Mouse (Mus musculus) CH12.LX (cell line): Measurements from ENCODE around the gene Adprh. TPM values are rescaled to one million over a fixed set of nuclear protein-coding genes. Genes with fewer than 3 reads are reported as not detected.

Experiments used
- DNase-seq: peaks from one replicate; pipeline ENCODE4 v3.0.0-alpha.2; 2013; ENCODE audit errors: extremely low read depth
- H3K27ac ChIP-seq: 2 replicates; pipeline ENCODE4 v1.5.1; 2012; ENCODE audit warnings: low read depth, mild to moderate bottlenecking, control low read depth, moderate library complexity; ENCODE audit not compliant: insufficient read depth
- H3K27me3 ChIP-seq: replicated peaks from 2 replicates; pipeline ENCODE3; 2012; ENCODE audit warnings: inconsistent platforms
- H3K36me3 ChIP-seq, 2 experiments: replicated peaks in 1 of 2; 2 replicates each; pipeline versions ENCODE3 to v1.6.1; 2012; ENCODE audit warnings: inconsistent platforms in 1 of 2, low read length in 1 of 2, mild to moderate bottlenecking in 1 of 2, mixed read lengths in 1 of 2, moderate library complexity in 1 of 2; ENCODE audit not compliant: control insufficient read depth in 1 of 2, insufficient read depth in 1 of 2
- H3K4me1 ChIP-seq, 2 experiments: 2 replicates each; pipeline ENCODE4 v1.6.1; 2012; ENCODE audit warnings: inconsistent platforms in 1 of 2, moderate library complexity in 1 of 2; ENCODE audit not compliant: insufficient read depth in 2 of 2, control insufficient read depth in 1 of 2
- H3K4me2 ChIP-seq: 2 replicates; pipeline ENCODE4 v1.6.1; 2012; ENCODE audit warnings: low read depth, mild to moderate bottlenecking, control low read depth; ENCODE audit not compliant: poor library complexity, insufficient read depth, severe bottlenecking
- H3K4me3 ChIP-seq, 3 experiments: fragments of 150-350 bp in 1 of 3; sonication (generic) in 1 of 3; replicated peaks in 1 of 3; 2 replicates each; pipeline versions ENCODE3 to v1.5.1; 2011 to 2012; ENCODE audit warnings: low read depth in 2 of 3, low read length in 2 of 3, mild to moderate bottlenecking in 2 of 3, moderate library complexity in 2 of 3, control low read depth in 1 of 3, improper control_type of control experiment in 1 of 3, inconsistent platforms in 1 of 3, mixed read lengths in 1 of 3; ENCODE audit not compliant: poor library complexity in 1 of 3
- H3K79me2 ChIP-seq: replicated peaks from 2 replicates; pipeline ENCODE4 v1.6.1; 2012; ENCODE audit warnings: mild to moderate bottlenecking, moderate library complexity; ENCODE audit not compliant: control insufficient read depth, poor library complexity, insufficient read depth, severe bottlenecking; ENCODE audit errors: extremely low read depth
- H3K9ac ChIP-seq: 2 replicates; pipeline ENCODE4 v1.6.1; 2012; ENCODE audit warnings: low read depth, mild to moderate bottlenecking, control low read depth, moderate library complexity; ENCODE audit not compliant: insufficient read depth
- H3K9me3 ChIP-seq: replicated peaks from 2 replicates; pipeline ENCODE3; 2012; ENCODE audit warnings: low read length, inconsistent platforms, mixed read lengths
- BHLHE40 ChIP-seq: IDR thresholded peaks from 2 replicates; pipeline ENCODE4 v1.6.1; 2011; ENCODE audit warnings: mild to moderate bottlenecking, low read depth, low read length, improper control_type of control experiment
- CHD1 ChIP-seq: IDR thresholded peaks from 2 replicates; pipeline ENCODE4 v1.6.1; 2012; ENCODE audit warnings: low read depth, low read length, improper control_type of control experiment, inconsistent platforms
- CHD2 ChIP-seq: IDR thresholded peaks from 2 replicates; pipeline ENCODE4 v1.6.1; 2011; ENCODE audit warnings: low read length, improper control_type of control experiment
- CTCF ChIP-seq, 2 experiments: IDR thresholded peaks in 1 of 2; conservative IDR thresholded peaks in 1 of 2; 2 replicates each; pipeline ENCODE4 v1.5.1; 2011 to 2012; ENCODE audit warnings: low read depth in 2 of 2, low read length in 2 of 2, improper control_type of control experiment in 1 of 2, inconsistent platforms in 1 of 2, mild to moderate bottlenecking in 1 of 2, moderate library complexity in 1 of 2
- ELF1 ChIP-seq: IDR thresholded peaks from 2 replicates; pipeline ENCODE4 v1.6.1; 2014; ENCODE audit warnings: low read depth, mild to moderate bottlenecking, inconsistent platforms, low read length, improper control_type of control experiment
- ETS1 ChIP-seq: conservative IDR thresholded peaks from 2 replicates; pipeline ENCODE4 v1.6.1; 2012; ENCODE audit warnings: low read depth, mild to moderate bottlenecking, inconsistent platforms, low read length, improper control_type of control experiment, moderate library complexity
- GABPA ChIP-seq: IDR thresholded peaks from 2 replicates; pipeline ENCODE4 v1.6.1; 2012; ENCODE audit warnings: low read depth, low read length, improper control_type of control experiment, inconsistent platforms; ENCODE audit not compliant: insufficient replicate concordance
- HCFC1 ChIP-seq: IDR thresholded peaks from 2 replicates; pipeline ENCODE4 v1.6.1; 2012; ENCODE audit warnings: low read depth, mild to moderate bottlenecking, inconsistent platforms, low read length, improper control_type of control experiment
- IRF4 ChIP-seq: IDR thresholded peaks from 2 replicates; pipeline ENCODE4 v1.6.1; 2014; ENCODE audit warnings: low read depth, mild to moderate bottlenecking, inconsistent platforms, low read length, improper control_type of control experiment
- JUND ChIP-seq: conservative IDR thresholded peaks from 2 replicates; pipeline ENCODE4 v1.6.1; 2011; ENCODE audit warnings: low read depth, low read length, improper control_type of control experiment
- KAT2A ChIP-seq: IDR thresholded peaks from 2 replicates; pipeline ENCODE4 v1.6.1; 2012; ENCODE audit warnings: low read length, improper control_type of control experiment, inconsistent platforms; ENCODE audit not compliant: insufficient replicate concordance
- MEF2A ChIP-seq: IDR thresholded peaks from 2 replicates; pipeline ENCODE4 v1.6.1; 2014; ENCODE audit warnings: low read depth, mild to moderate bottlenecking, inconsistent platforms, low read length, improper control_type of control experiment, borderline replicate concordance
- MXI1 ChIP-seq: IDR thresholded peaks from 2 replicates; pipeline ENCODE4 v1.6.1; 2011; ENCODE audit warnings: mild to moderate bottlenecking, low read depth, low read length, improper control_type of control experiment
- MYC ChIP-seq: IDR thresholded peaks from 2 replicates; pipeline ENCODE4 v1.6.1; 2011; ENCODE audit warnings: low read depth, mild to moderate bottlenecking, improper control_type of control experiment, low read length
- NRF1 ChIP-seq: IDR thresholded peaks from 2 replicates; pipeline ENCODE4 v1.6.1; 2014; ENCODE audit warnings: low read depth, mild to moderate bottlenecking, inconsistent platforms, low read length, improper control_type of control experiment, moderate library complexity
- POLR2A ChIP-seq: IDR thresholded peaks from 2 replicates; pipeline ENCODE4 v1.6.1; 2011; ENCODE audit warnings: low read depth, mild to moderate bottlenecking, improper control_type of control experiment, low read length
- POLR2AphosphoS2 ChIP-seq: IDR thresholded peaks from 2 replicates; pipeline ENCODE4 v1.6.1; 2011; ENCODE audit warnings: low read depth, low read length, improper control_type of control experiment
- RAD21 ChIP-seq: IDR thresholded peaks from 2 replicates; pipeline ENCODE4 v1.6.1; 2011; ENCODE audit warnings: low read depth, mild to moderate bottlenecking, low read length, improper control_type of control experiment, moderate library complexity
- RCOR1 ChIP-seq: conservative IDR thresholded peaks from 2 replicates; pipeline ENCODE4 v1.6.1; 2012; ENCODE audit warnings: low read depth, mild to moderate bottlenecking, inconsistent platforms, low read length, improper control_type of control experiment
- SIN3A ChIP-seq: IDR thresholded peaks from 2 replicates; pipeline ENCODE4 v1.6.1; 2012; ENCODE audit warnings: low read length, improper control_type of control experiment, inconsistent platforms
- SMC3 ChIP-seq: IDR thresholded peaks from 2 replicates; pipeline ENCODE4 v1.6.1; 2011; ENCODE audit warnings: low read depth, low read length, improper control_type of control experiment
- TCF12 ChIP-seq: IDR thresholded peaks from 2 replicates; pipeline ENCODE4 v1.6.1; 2014; ENCODE audit warnings: low read depth, mild to moderate bottlenecking, inconsistent platforms, low read length, improper control_type of control experiment
- UBTF ChIP-seq: IDR thresholded peaks from 2 replicates; pipeline ENCODE4 v1.6.1; 2012; ENCODE audit warnings: low read depth, mild to moderate bottlenecking, inconsistent platforms, low read length, improper control_type of control experiment, moderate library complexity
- USF1 ChIP-seq: IDR thresholded peaks from 2 replicates; pipeline ENCODE4 v1.6.1; 2014; ENCODE audit warnings: low read depth, mild to moderate bottlenecking, inconsistent platforms, low read length, improper control_type of control experiment
- ZC3H11A ChIP-seq: IDR thresholded peaks from 2 replicates; pipeline ENCODE4 v1.6.1; 2012; ENCODE audit warnings: low read depth, mild to moderate bottlenecking, inconsistent platforms, low read length, improper control_type of control experiment
- ZKSCAN1 ChIP-seq: IDR thresholded peaks from 2 replicates; pipeline ENCODE4 v1.6.1; 2012; ENCODE audit warnings: low read depth, inconsistent platforms, low read length, improper control_type of control experiment, borderline replicate concordance
- ZMIZ1 ChIP-seq: IDR thresholded peaks from 2 replicates; pipeline ENCODE4 v1.6.1; 2012; ENCODE audit warnings: low read depth, mild to moderate bottlenecking, inconsistent platforms, low read length, improper control_type of control experiment
- ZNF384 ChIP-seq: IDR thresholded peaks from 2 replicates; pipeline ENCODE4 v1.6.1; 2012; ENCODE audit warnings: low read depth, low read length, improper control_type of control experiment, inconsistent platforms
- dilution Hi-C: fragments of 300-500 bp; cut with MboI; formaldehyde crosslinking; loops from 2 replicates; pipeline ENCODE4 v1.14.3; 2020; ENCODE audit warnings: low sequenced_read_pairs; ENCODE audit not compliant: extremely low pct_unique_long_range_greater_than_20kb, extremely low pct_ligation_motif_present
- in situ Hi-C: fragments of 300-500 bp; cut with MboI; formaldehyde crosslinking; loops from 3 replicates; pipeline ENCODE4 v1.14.3; 2019; ENCODE audit warnings: low sequenced_read_pairs, low pct_ligation_motif_present, low pct_unique_long_range_greater_than_20kb, mixed read lengths
- polyA plus RNA-seq: library from polyadenylated mRNA; unstranded; fragments of >175 nt; gene quantifications from 2 replicates; pipeline ENCODE4 v1.2.1, GENCODE M21; 2012; ENCODE audit warnings: low read depth; ENCODE audit not compliant: insufficient read length
- total RNA-seq, 2 experiments: library from RNA; depleted of rRNA; stranded (reverse); fragments of 300-350 nt in 1 of 2; fragments of >200 nt in 1 of 2; gene quantifications; 2 replicates each; pipeline ENCODE4 v1.2.3; 2012 to 2014

Adprh gene
- total and polyA plus RNA-seq, 3 experiments, result 45.3 to 82.9 (median 67.7) TPM

- dilution Hi-C loops, result no loop called here
- Histone ChIP-seq H3K9ac (peak overlapping the region; percentile 11; the same call in 1 of the 2 replicates), H3K36me3 (peaks cover 52 to 88% of the 10 kb centered on the region in 2 experiments), H3K4me2 (peak overlapping the region; percentile 39), H3K27ac (peak overlapping the region; percentile 59), H3K79me2 (peaks cover 100% of the 10 kb centered on the region), H3K27me3 (no peaks in the 10 kb centered on the region), H3K4me1 (peaks cover 26 to 88% of the 10 kb centered on the region in 2 experiments), H3K9me3 (no peaks in the 10 kb centered on the region), H3K4me3 (no peak overlapping the region)
- in situ Hi-C loops, result no loop called here
- TF ChIP-seq MEF2A, result 0 out of 2 replicates have a peak, but pooled peaks have one; percentile 49
- no peak for TF ChIP-seq GABPA
- 0 out of 2 replicates have a peak, but pooled peaks have one; percentile 22 for TF ChIP-seq TCF12
- DNase-seq, result no peak
Observed at GRCm38 (mm10) chr16:38466089-38466488, 13.6 kb upstream of the Adprh start.

DNA sequence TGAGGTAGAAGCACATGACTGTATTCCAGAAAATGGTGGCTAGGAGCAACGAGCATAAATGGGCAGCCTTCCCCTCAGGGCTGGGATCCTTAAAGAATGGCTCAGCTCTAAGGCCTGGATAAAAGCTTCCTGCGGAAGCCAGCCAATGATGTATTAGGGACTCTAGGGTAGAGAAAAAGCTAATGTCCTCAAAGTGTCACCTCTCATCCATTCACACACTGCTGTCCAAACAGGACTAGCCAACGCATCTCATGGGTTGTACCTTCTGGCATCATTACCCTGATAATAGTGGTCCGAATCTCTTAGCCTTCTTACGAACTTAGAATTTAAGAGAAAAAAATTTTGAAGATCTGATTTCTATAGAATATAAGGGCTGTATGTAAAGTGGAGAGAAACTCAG, 10.8 kb upstream of the Adprh start:
- TF ChIP-seq BHLHE40 (no peak), IRF4 (no peak), UBTF (no peak), ELF1 (no peak), GABPA (no peak), CTCF (conservative IDR thresholded peaks at IDR 0.05 in 1 of 2, IDR thresholded peaks at IDR 0.05 in 1 of 2; ENCODE audit: low read depth in 2 of 2, low read length in 2 of 2) (no peak), ZKSCAN1 (no peak), RAD21 (no peak), ETS1 (no peak), USF1 (no peak), POLR2A (no peak; the same call in 1 of the 2 replicates), HCFC1 (no peak), JUND (0 out of 2 replicates have a peak, but pooled peaks have one; percentile 6), SMC3 (no peak), SIN3A (peak; percentile 51; the same call in 1 of the 2 replicates), TCF12 (peak; percentile 42; the same call in 1 of the 2 replicates), CHD2 (no peak), MXI1 (peak; percentile 65; the same call in 1 of the 2 replicates), KAT2A (no peak), ZMIZ1 (0 out of 2 replicates have a peak, but pooled peaks have one; percentile 30), MYC (no peak), RCOR1 (0 out of 2 replicates have a peak, but pooled peaks have one; percentile 48), ZC3H11A (no peak), MEF2A (0 out of 2 replicates have a peak, but pooled peaks have one; percentile 10), NRF1 (no peak), CHD1 (peak; percentile 88), POLR2AphosphoS2 (no peak), ZNF384 (no peak)
- in situ Hi-C loops (loop anchor here (5.0 kb wide), 1 partner anchor 116 kb away; the partner anchor contains the start of genes Cox17 and Gm21987), dilution Hi-C loops (no loop called here)
- Histone ChIP-seq H3K9ac (peak overlapping the region; percentile 97; the same call in 1 of the 2 replicates), H3K4me1 (peaks cover 15 to 62% of the 10 kb centered on the region in 2 experiments), H3K27me3 (no peaks in the 10 kb centered on the region), H3K9me3 (no peaks in the 10 kb centered on the region), H3K79me2 (peaks cover 99% of the 10 kb centered on the region), H3K27ac (peak overlapping the region; percentile 87), H3K4me3 (peak overlapping the region in 2 of 3 experiments; percentile 83 to 98), H3K4me2 (peak overlapping the region; percentile 92), H3K36me3 (peaks cover 33 to 67% of the 10 kb centered on the region in 2 experiments)
- no peak for DNase-seq
